Mouse (Mus musculus): ENCODE results near the gene Tpd52l2.

Gene Tpd52l2

GRCm38 (mm10) chr2:181496831-181497547, at the start of gene Tpd52l2:
Gene Tpd52l2 (plus strand): TSS chr2:181497142.
- DNase-seq (ENCODE audit: low read depth in 1 of 2, low spot score in 2 of 2), result peak; percentile 75 to 77

- DNase-seq (ENCODE audit: low read depth in 1 of 2, low spot score in 2 of 2), result no peak
Measured at GRCm38 (mm10) chr2:181452181-181452580, 44.8 kb upstream of the Tpd52l2 start.

DNA sequence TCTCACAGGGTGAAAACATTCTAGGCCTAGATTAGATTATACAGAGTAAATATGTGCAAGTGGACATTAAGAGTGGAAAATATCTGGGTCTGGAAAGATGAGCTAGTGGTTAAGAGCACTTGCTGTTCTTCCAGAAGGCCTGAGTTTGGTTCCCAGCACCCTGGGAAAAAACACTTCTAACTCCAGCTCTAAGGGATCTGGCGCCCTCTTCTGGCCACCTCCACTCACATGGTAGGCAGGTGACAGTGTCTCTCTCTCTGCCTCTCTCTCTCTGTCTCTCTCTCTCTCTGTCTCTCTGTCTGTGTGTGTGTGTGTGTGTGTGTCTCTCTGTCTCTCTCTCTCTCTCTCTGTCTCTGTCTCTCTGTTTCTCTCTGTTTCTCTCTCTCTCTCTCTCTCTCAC, 43.7 kb upstream of the Tpd52l2 start:
- DNase-seq (ENCODE audit: low read depth in 1 of 2, low spot score in 2 of 2), result no peak

DNA sequence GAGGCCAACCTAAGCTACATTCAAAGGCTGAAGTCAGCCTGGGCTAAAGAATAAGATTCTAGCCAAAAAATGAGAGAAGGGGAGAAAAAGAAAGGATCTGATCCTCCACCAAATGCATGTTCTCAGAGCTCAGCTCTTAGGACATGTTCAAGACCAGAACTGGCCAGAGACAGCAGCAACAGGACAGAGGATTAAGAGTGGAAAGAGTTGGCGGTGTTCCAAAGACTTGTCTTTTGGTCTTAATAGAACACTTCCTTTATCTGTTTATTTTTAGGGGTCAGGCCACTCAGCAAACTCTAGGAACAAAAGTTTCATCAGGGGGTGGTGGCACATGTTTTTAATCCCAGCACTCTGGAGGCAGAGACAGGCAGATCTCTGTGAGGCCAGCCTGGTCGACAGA, 41.0 kb upstream of the Tpd52l2 start:
- DNase-seq (ENCODE audit: low read depth in 1 of 2, low spot score in 2 of 2), result no peak

DNA sequence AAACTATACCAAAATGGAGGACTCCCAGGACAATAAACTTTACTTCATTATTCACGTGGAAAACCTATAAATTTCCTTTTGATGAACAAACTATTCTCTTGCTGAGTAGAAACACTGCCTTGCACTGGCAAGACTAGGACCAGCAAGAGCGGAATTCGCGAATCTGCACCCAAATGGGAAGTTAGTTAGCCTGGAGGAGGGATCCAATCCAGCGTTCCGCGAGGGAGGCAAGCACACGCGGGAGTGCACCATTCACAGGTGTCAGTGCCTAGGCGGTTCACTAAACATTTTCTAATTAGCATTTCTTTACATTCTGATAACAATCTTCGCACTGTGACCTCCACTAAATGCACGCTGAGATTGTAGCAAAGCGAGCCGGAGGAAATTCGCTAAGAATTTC, 39.1 kb upstream of the Tpd52l2 start:
- no peak for DNase-seq (ENCODE audit: low read depth in 1 of 2, low spot score in 2 of 2)

- no peak for DNase-seq (ENCODE audit: low read depth in 1 of 2, low spot score in 2 of 2)
Measured at GRCm38 (mm10) chr2:181458411-181459152, 38.4 kb upstream of the Tpd52l2 start.

GRCm38 (mm10) chr2:181459153-181459672, 37.7 kb upstream of the Tpd52l2 start, which contains the start of gene Zbtb46:
Gene Zbtb46 (minus strand): TSS chr2:181459426.
- no peak for DNase-seq (ENCODE audit: low read depth in 1 of 2, low spot score in 2 of 2)

DNA sequence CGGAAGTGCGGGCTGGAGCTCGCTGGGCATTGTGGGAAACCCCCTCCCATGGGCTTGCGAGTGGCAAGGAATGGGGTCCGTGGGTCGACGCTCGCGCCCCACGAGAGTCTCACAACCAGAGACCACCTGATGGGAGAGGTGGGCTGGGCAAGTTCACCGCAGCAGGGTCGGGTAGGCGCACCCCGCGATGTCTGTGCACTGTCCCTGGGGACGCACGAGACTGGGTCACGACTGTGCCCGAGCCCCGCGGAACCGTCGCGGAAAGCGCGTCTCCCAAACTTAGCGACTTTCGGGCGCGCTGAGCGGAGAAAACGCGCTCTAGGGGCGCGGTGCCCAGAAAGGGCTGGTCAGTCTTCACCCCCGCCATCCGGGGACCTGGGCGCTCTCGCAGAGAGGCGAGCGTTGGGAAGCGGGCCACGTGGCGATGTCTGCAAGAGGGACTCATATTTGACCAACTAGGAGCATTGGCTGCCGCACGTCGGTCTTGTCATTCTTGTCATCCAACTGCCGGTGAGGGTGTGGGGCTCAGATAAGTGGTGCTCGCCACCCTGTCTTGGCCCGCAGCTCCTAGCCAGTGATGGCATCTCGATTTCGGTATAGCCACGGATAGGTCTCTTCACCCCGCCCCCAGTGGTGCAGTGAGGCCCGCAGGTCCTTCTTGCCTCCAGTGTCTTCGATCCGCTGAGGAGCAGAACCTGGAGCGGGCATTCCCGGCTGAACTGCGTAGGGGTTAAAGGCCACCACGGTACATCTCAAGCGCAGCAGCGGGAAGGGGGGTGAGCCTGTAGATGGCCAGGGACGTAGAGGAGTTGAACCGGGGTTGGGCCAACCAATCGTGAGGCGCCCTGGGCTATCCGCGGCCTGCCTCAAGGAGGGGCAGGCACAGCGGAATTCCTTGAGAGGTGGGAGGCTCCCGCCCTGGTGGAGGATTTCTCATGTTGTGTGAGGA, 37.0 kb upstream of the Tpd52l2 start:
- DNase-seq (ENCODE audit: low read depth in 1 of 2, low spot score in 2 of 2), result no peak

- DNase-seq (ENCODE audit: low read depth in 1 of 2, low spot score in 2 of 2), result no peak
Measured at GRCm38 (mm10) chr2:181461536-181462100, 35.3 kb upstream of the Tpd52l2 start.

DNA sequence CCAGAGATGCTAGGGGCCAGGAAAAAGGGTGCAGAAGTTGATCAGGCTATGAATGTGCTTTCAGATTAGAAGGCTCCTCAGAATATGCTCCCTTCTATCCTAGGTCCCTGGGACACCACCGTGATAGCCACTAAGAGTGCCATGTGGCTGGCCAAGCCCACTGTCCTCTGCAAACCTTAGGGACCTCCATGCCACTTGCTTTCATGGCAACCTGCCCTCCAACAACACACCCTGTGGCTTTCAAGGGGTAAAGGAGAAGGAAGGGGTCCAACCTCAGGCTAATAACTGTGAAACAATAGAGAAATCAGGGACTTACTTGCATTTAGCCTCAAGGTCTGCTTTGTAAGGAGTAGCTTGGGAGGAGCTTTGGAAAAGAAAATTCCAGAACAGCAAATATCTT, 34.3 kb upstream of the Tpd52l2 start:
- DNase-seq (ENCODE audit: low read depth in 1 of 2, low spot score in 2 of 2), result no peak

- DNase-seq (ENCODE audit: low read depth in 1 of 2, low spot score in 2 of 2), result no peak
Measured at GRCm38 (mm10) chr2:181463008-181463738, 33.8 kb upstream of the Tpd52l2 start.

DNA sequence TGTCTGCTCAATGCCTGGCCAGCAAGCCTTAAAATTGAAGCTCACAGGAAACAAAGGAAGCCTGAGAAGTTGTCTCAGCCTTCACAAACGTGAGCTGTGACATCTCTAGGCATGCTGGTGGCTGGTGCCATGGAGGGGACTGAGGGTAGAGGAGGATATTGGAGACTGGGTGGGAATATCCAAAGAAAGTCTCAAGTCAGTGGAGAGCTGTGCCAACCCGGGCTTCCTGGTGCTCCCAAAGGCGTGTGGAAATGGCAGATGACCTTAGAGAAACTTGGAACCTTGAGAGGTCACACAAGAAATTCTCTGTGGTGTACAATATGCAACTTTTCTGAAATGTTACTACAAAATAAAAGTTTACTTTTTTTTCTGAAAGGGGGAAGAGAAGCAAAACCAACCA, 31.5 kb upstream of the Tpd52l2 start:
- no peak for DNase-seq (ENCODE audit: low read depth in 1 of 2, low spot score in 2 of 2)

GRCm38 (mm10) chr2:181470285-181470684, 26.7 kb upstream of the Tpd52l2 start:
- no peak for DNase-seq (ENCODE audit: low read depth in 1 of 2, low spot score in 2 of 2)

DNA sequence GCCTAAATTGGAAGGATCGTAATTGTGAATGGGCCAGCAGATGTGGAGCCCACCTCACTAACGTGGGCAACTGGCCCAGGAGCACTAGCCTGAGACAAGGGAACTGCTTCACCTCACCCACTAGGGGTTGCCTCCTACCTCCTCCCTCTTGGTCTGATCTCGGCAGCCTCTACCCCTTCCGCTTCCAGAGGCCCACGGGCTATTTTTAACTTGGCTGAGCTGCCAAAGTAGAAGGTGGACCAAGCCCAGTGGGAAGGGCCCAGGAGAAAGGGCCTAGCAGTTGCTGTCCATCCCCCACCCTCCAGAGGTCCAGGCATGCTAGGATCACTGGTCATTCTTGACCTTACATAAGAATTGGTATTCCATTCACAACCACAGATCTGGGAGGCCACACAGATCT, 25.7 kb upstream of the Tpd52l2 start:
- DNase-seq (ENCODE audit: low read depth in 1 of 2, low spot score in 2 of 2), result no peak

GRCm38 (mm10) chr2:181472256-181472827, 24.6 kb upstream of the Tpd52l2 start:
- DNase-seq (ENCODE audit: low read depth in 1 of 2, low spot score in 2 of 2), result no peak

DNA sequence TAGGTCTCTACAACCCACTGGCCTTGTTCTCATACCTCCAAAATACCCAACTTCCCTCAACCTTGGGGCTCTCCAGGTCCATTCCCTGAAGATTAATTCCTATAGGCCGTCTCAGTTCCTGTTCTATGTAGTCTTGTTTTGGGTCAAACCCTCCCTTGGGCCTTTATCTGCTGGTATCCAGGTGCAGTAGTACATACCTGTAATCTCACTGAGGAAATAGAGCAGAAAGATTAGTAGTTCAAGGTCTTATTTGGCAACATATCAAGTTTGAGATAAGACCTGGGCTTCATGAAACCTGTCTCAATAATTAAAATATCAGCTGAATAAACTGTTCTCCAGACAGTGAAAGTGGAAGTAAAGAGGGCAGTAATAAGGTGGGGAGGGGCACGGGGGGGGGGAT, 13.8 kb upstream of the Tpd52l2 start:
- no peak for DNase-seq (ENCODE audit: low read depth in 1 of 2, low spot score in 2 of 2)

- DNase-seq (ENCODE audit: low read depth in 1 of 2, low spot score in 2 of 2), result peak in 1 of 2 experiments; percentile 65
Measured at GRCm38 (mm10) chr2:181483562-181484318, 13.2 kb upstream of the Tpd52l2 start.

GRCm38 (mm10) chr2:181484456-181485233, 12.3 kb upstream of the Tpd52l2 start:
- no peak for DNase-seq (ENCODE audit: low read depth in 1 of 2, low spot score in 2 of 2)

All from monocyte, adult 2 months (primary cell).